8 mouse cellular contexts compared by ENCODE assay signal in the genomic region with DNA sequence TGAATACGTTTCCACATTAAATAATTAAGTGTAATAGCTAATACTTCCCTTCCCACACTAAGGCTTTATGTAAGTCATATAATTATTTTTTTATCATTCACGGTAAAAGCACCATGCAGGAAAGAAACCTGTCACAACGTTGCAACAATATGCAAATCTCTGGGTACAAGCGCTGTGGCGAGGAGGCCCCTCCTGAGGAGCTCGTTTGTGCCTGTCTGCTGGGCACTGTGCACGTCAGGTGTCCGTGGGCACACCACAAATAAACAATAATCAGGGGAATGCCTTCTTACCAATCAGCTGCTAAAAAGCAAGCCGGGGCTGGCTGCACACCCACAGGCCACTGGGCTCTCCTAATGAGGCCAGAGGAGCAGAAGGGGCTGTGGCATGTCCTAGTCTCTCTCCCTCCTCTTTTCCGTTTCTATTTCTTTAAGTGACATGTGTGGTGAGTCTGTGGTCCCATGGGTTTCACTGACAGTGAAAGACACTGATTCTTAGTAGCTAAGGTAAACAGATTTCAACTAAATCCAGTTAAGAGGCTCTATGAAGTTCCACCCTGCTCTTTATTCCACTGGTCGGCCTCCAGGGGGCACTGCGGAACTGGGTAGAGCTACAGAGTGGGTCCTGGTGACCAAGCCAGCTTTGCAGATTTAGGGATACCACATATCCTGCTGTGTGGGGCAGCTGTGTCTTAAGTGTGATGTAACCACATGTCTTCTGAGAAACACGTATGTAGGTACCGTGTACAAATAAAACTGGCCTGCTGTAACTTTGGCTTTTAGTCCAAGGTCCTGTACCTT.
DNase-seq lines count a peak whose midpoint lies in the region; ATAC-seq and TF ChIP-seq lines count a peak whose summit lies in the region.

No protein-coding gene starts in this region.

- peak; percentile 82 for DNase-seq in liver
- DNase-seq in cerebellum, postnatal 14 days: peak; percentile 93 to 95
- DNase-seq in gastrocnemius, adult 2 months: peak; percentile 83
- DNase-seq in liver, embryonic 11.5 days (ENCODE audit: low spot score): peak; percentile 73
- peak; percentile 92 for DNase-seq in testis, postnatal 10 days (ENCODE audit: low spot score)

- H3K27ac ChIP-seq in liver, embryonic 12.5 days: no peak overlapping the region
- H3K27ac ChIP-seq in gastrocnemius, adult 2 months: no peak overlapping the region
- no peak overlapping the region for H3K27ac ChIP-seq in kidney, embryonic 14.5 days (ENCODE audit: low read depth, low read length)
- no peak overlapping the region for H3K27ac ChIP-seq in liver, embryonic 11.5 days (ENCODE audit: low read depth, low read length)
- H3K27ac ChIP-seq in neural tube, embryonic 13.5 days (replicated peaks): no peak overlapping the region

- whole genome bisulfite sequencing in liver, embryonic 12.5 days (ENCODE audit: insufficient replicate concordance): 45% methylated on average over 14 of the region's 14 CpGs
- WGBS in kidney, embryonic 14.5 days: 55% methylated on average over 14 of the region's 14 CpGs
- WGBS in liver, embryonic 11.5 days: 51% methylated on average over 14 of the region's 14 CpGs
- 48% methylated on average over 14 of the region's 14 CpGs for whole genome bisulfite sequencing in neural tube, embryonic 13.5 days

- no peak for ATAC-seq in liver, embryonic 12.5 days
- peak; percentile 81; the same call in 1 of the 2 replicates for ATAC-seq in kidney, embryonic 14.5 days (ENCODE audit: low FRiP score, low TSS enrichment)
- ATAC-seq in liver, embryonic 11.5 days (replicated peaks; ENCODE audit: low FRiP score): peak; percentile 66
- ATAC-seq in neural tube, embryonic 13.5 days (ENCODE audit: low read depth): peak; percentile 65; the same call in 1 of the 2 replicates

- no peak overlapping the region for H3K4me2 ChIP-seq in liver, embryonic 12.5 days
- H3K4me2 ChIP-seq in kidney, embryonic 14.5 days (replicated peaks; ENCODE audit: low read depth, low read length): no peak overlapping the region
- no peak overlapping the region for H3K4me2 ChIP-seq in liver, embryonic 11.5 days
- no peak overlapping the region for H3K4me2 ChIP-seq in neural tube, embryonic 13.5 days

- no peaks in the 10 kb centered on the region for H3K36me3 ChIP-seq in liver, embryonic 12.5 days
- no peaks in the 10 kb centered on the region for H3K36me3 ChIP-seq in kidney, embryonic 14.5 days (ENCODE audit: control insufficient read depth, insufficient read depth, low read length)
- no peaks in the 10 kb centered on the region for H3K36me3 ChIP-seq in liver, embryonic 11.5 days (ENCODE audit: control insufficient read depth, insufficient read depth, low read length)
- H3K36me3 ChIP-seq in neural tube, embryonic 13.5 days: peaks cover 17% of the 10 kb centered on the region

- no peak overlapping the region for H3K9ac ChIP-seq in liver, embryonic 12.5 days
- no peak overlapping the region for H3K9ac ChIP-seq in kidney, embryonic 14.5 days (ENCODE audit: low read depth, low read length)
- no peak overlapping the region for H3K9ac ChIP-seq in liver, embryonic 11.5 days (ENCODE audit: low read depth, low read length)
- H3K9ac ChIP-seq in neural tube, embryonic 13.5 days: no peak overlapping the region

- H3K4me1 ChIP-seq in liver, embryonic 12.5 days: peaks cover 3% of the 10 kb centered on the region; the same call in 1 of the 2 replicates
- no peaks in the 10 kb centered on the region for H3K4me1 ChIP-seq in kidney, embryonic 14.5 days (ENCODE audit: control insufficient read depth, insufficient read depth, low read length)
- H3K4me1 ChIP-seq in liver, embryonic 11.5 days (replicated peaks; ENCODE audit: control insufficient read depth, insufficient read depth, low read length): no peaks in the 10 kb centered on the region
- H3K4me1 ChIP-seq in neural tube, embryonic 13.5 days (replicated peaks): peaks cover 6% of the 10 kb centered on the region; the same call in 1 of the 2 replicates

- no peaks in the 10 kb centered on the region for H3K9me3 ChIP-seq in liver, embryonic 12.5 days (replicated peaks)
- no peaks in the 10 kb centered on the region for H3K9me3 ChIP-seq in kidney, embryonic 14.5 days (ENCODE audit: control insufficient read depth, low read length)
- no peaks in the 10 kb centered on the region for H3K9me3 ChIP-seq in liver, embryonic 11.5 days (ENCODE audit: control insufficient read depth, low read length)
- no peaks in the 10 kb centered on the region for H3K9me3 ChIP-seq in neural tube, embryonic 13.5 days

- no peak overlapping the region for H3K4me3 ChIP-seq in liver, embryonic 12.5 days
- H3K4me3 ChIP-seq in gastrocnemius, adult 2 months: no peak overlapping the region
- no peak overlapping the region for H3K4me3 ChIP-seq in kidney, embryonic 14.5 days (ENCODE audit: low read length)
- H3K4me3 ChIP-seq in liver, embryonic 11.5 days (ENCODE audit: low read depth, low read length): no peak overlapping the region
- H3K4me3 ChIP-seq in neural tube, embryonic 13.5 days: no peak overlapping the region

- TF ChIP-seq CTCF in gastrocnemius, adult 2 months (IDR thresholded peaks at IDR 0.05): peak; percentile 86

- intact Hi-C loops in gastrocnemius, adult 2 months (cut with DNase I): loop anchor here (2.0 to 10.0 kb wide), 3 partner anchors 278 to 701 kb away; no protein-coding TSS in a partner anchor

- 0 out of 2 replicates have a peak, but pooled peaks cover 4% of the 10 kb centered on the region for H3K27me3 ChIP-seq in liver, embryonic 12.5 days (replicated peaks)
- no peaks in the 10 kb centered on the region for H3K27me3 ChIP-seq in kidney, embryonic 14.5 days (ENCODE audit: control insufficient read depth, insufficient read depth, low read length)
- H3K27me3 ChIP-seq in liver, embryonic 11.5 days (replicated peaks; ENCODE audit: control insufficient read depth, insufficient read depth, low read length): 0 out of 2 replicates have a peak, but pooled peaks cover 2% of the 10 kb centered on the region
- H3K27me3 ChIP-seq in neural tube, embryonic 13.5 days: no peaks in the 10 kb centered on the region
